Mouse (Mus musculus) embryonic facial prominence, embryonic 10.5 days (tissue): Measurements from ENCODE around the gene Dab1. TPM values are rescaled to one million over a fixed set of nuclear protein-coding genes. Genes with fewer than 3 reads are reported as not detected.
A peak's percentile ranks its signal among the peaks of the same experiment; 100 is the strongest.

Experiments
- DNase-seq: peaks from one replicate; pipeline ENCODE4 v3.0.0-alpha.2; 2017; ENCODE audit warnings: low spot score
- H3K27ac ChIP-seq: fragments of 300-500 bp; sonication (generic); replicated peaks from 2 replicates; pipeline ENCODE4 v1.5.1; 2016; ENCODE audit warnings: mild to moderate bottlenecking
- H3K27me3 ChIP-seq: fragments of 300-500 bp; sonication (generic); replicated peaks from 2 replicates; pipeline ENCODE4 v1.6.1; 2016; ENCODE audit warnings: low read depth, mild to moderate bottlenecking; ENCODE audit not compliant: poor library complexity, severe bottlenecking
- H3K36me3 ChIP-seq: fragments of 300-500 bp; sonication (generic); replicated peaks from 2 replicates; pipeline ENCODE4 v1.6.1; 2016; ENCODE audit warnings: mild to moderate bottlenecking, moderate library complexity
- H3K4me1 ChIP-seq: fragments of 300-500 bp; sonication (generic); 2 replicates; pipeline ENCODE4 v1.6.1; 2016
- H3K4me3 ChIP-seq: fragments of 300-500 bp; sonication (generic); 2 replicates; pipeline ENCODE4 v1.5.1; 2016; ENCODE audit warnings: mild to moderate bottlenecking, moderate library complexity
- H3K9me3 ChIP-seq: fragments of 300-500 bp; sonication (generic); 2 replicates; pipeline ENCODE4 v1.6.1; 2016; ENCODE audit warnings: mild to moderate bottlenecking
- WGBS: fragments of 180-500 bp; shearing (Covaris S2); methylation state at CpG from one replicate; pipeline ENCODE4 v1.1.7; 2016; 5-methylcytosine and 5-hydroxymethylcytosine counted together
- polyA plus RNA-seq: library from polyadenylated mRNA; unstranded; fragments of >200 nt; fragmentation: Nextera tagmentation; extraction: Ambion mirVana; gene quantifications from 2 replicates; pipeline ENCODE4 v1.2.1, GENCODE M21; 2016

Gene Dab1
- polyA plus RNA-seq, 1 experiment from 2014 or later = 15.6 TPM

DNA sequence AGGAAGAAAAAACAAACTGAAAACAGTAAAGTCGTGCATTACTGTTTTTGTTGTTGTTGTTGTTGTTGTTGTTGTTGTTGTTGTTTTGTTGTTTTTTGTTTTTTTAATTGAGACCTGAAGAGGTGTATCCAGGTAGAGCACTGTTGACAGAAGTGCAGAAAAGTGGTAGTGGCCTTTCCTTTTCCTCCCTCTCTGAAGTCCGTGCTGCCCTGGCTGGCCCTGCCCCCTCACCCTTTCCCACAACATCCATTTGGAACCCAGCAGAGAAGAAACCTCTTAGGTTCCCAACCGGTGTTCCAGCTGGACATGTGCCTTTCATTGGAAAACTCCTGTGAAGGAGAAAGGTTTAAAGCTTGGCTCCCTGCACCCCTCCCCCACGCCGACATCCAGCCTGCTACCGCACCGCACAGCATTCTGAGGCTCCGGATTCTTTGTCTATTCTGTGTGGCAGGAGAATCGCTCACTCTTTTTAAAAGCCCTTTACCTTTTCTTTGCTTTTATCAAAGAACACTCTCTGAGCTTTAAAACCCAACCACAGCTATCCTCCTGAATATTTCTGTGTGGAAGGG, 334.6 kb downstream of the Dab1 start:
- Histone ChIP-seq H3K36me3 (no peaks in the 10 kb centered on the region), H3K27ac (no peak overlapping the region), H3K4me3 (no peak overlapping the region), H3K9me3 (0 out of 2 replicates have a peak, but pooled peaks cover 3% of the 10 kb centered on the region), H3K4me1 (peaks cover 5% of the 10 kb centered on the region), H3K27me3 (no peaks in the 10 kb centered on the region)
- peak; percentile 16 for DNase-seq
- 30% methylated on average over 9 of the region's 9 CpGs for WGBS

DNA sequence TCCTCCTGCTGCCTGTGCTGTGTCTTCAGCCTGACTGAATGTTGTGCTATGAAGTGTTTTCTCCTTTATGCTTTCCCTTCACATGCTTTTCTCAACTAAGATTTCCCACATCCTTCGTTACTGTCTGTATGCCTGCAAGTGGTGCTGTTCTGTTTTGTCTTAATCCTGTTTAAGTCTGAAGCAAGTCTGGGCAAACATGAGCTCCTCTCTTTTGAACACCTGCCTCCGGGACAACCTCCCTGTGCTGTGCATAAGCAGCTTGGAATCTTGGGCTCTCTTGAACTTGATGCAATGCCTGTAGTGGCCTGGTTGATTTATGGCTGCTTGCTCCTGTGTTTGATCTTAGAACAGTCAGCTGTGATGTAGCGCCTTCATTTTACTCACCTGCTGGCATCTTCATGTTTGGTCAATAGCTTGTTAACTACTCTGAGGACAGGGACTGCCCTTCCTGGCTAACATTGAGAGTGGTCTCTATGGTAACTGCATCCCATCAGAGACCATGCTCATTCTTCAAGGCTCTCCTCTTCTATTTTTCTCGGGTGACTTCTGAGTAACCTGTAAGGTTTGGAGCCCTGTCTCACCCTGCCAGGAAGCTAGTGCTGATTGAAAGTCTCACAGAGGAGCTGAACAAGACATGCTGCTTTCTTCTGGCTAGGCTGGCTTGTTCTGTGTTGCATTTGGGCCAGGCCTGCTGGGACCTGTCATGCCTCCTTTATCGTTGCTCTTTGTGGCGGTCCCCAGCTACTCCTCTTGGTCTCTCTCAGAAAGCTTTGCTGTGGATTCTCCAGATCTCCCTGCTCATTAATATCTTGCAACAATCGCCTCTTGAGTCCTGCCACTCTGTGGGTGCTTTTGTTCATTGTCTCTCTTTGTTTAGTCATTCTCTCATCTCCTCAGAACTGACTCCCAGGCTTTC, 342.2 kb downstream of the Dab1 start:
- H3K27ac ChIP-seq = no peak overlapping the region; the same call in 1 of the 2 replicates
- no peaks in the 10 kb centered on the region for H3K9me3 ChIP-seq
- WGBS = 80% methylated on average over 7 of the region's 7 CpGs
- DNase-seq = no peak
- peaks cover 6% of the 10 kb centered on the region; the same call in 1 of the 2 replicates for H3K4me1 ChIP-seq
- no peak overlapping the region for H3K4me3 ChIP-seq
- H3K36me3 ChIP-seq = no peaks in the 10 kb centered on the region
- no peaks in the 10 kb centered on the region for H3K27me3 ChIP-seq

DNA sequence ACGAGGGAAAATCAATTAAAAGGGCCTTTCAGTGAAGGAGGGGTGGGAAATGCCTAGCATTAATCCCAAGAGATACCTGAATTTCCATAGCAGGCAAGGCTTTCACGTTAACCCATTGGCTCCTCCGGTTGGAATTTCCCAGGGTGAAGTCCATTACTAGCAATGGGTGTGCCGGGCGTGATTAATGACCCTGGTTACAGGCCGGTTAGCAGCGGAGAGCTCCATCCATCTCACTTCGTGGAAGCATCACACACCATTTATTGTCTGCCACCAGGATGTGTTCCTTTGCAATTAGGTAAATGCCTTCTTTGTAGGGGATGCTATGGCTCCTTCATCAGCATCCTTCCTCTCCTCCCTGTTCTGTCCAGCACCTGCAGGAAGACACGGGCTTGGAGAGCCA, 350.7 kb downstream of the Dab1 start:
- Histone ChIP-seq H3K36me3 (no peaks in the 10 kb centered on the region), H3K4me1 (no peaks in the 10 kb centered on the region), H3K9me3 (no peaks in the 10 kb centered on the region), H3K27me3 (no peaks in the 10 kb centered on the region), H3K4me3 (no peak overlapping the region), H3K27ac (no peak overlapping the region)
- 88% methylated on average over 9 of the region's 9 CpGs for WGBS
- DNase-seq = no peak

GRCm38 (mm10) chr4:103974536-103974935, 355.4 kb downstream of the Dab1 start:
- Histone ChIP-seq H3K27me3 (no peaks in the 10 kb centered on the region), H3K9me3 (no peaks in the 10 kb centered on the region), H3K4me3 (no peak overlapping the region), H3K36me3 (no peaks in the 10 kb centered on the region), H3K4me1 (no peaks in the 10 kb centered on the region), H3K27ac (no peak overlapping the region)
- WGBS = 82% methylated on average over 2 of the region's 2 CpGs
- no peak for DNase-seq

- Histone ChIP-seq H3K9me3 (no peaks in the 10 kb centered on the region), H3K27me3 (no peaks in the 10 kb centered on the region), H3K4me1 (no peaks in the 10 kb centered on the region), H3K4me3 (no peak overlapping the region), H3K27ac (no peak overlapping the region), H3K36me3 (no peaks in the 10 kb centered on the region)
- WGBS = 90% methylated on average over 2 of the region's 2 CpGs
- no peak for DNase-seq
Measured at GRCm38 (mm10) chr4:103974946-103975345, 355.8 kb downstream of the Dab1 start.

- no peaks in the 10 kb centered on the region for H3K36me3 ChIP-seq
- no peaks in the 10 kb centered on the region for H3K27me3 ChIP-seq
- no peak for DNase-seq
- 81% methylated on average over 3 of the region's 3 CpGs for WGBS
- no peaks in the 10 kb centered on the region for H3K4me1 ChIP-seq
- H3K9me3 ChIP-seq = no peaks in the 10 kb centered on the region
- no peak overlapping the region for H3K4me3 ChIP-seq
- no peak overlapping the region for H3K27ac ChIP-seq
Measured at GRCm38 (mm10) chr4:103993884-103994283, 374.7 kb downstream of the Dab1 start.

DNA sequence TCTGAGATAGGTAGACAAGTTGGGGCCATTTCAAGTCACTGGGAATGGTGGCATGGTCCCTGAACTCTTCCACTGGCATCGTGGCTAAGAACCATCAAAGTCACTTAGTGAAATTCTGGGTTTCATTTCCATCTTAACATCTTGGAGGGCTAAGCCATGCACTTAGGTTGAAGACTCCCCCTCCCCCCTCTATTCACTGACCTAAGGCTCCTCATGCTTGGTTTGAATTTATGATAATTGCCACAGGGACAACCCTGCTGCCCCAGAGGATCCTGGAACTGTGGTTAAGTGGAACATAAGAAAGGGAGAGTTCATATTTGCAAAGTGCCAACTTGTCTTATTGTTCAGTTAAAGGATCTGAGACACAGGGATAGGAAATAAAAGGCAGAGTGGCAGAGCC, 375.2 kb downstream of the Dab1 start:
- DNase-seq = no peak
- no peaks in the 10 kb centered on the region for H3K4me1 ChIP-seq
- WGBS = 83% methylated on average over 1 of the region's 1 CpGs

DNA sequence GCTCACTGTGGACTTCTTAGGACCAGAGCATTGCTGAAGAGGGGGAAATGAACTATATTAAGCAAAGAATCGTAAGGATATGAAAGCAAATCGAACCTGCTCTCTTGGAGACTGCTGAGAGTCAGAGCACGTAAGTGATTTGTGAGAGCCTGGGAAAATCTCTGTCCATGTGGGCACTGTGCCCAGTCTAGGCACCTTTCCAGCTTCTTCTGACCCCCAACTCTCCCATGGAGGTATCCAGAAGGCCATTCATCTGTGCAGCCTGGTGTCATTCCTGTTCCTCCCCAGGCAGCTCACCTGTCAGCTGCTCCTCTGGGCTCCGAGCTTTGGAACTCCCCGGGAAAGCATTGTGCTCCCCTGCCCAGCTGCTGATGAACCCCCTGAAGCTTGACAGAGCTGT, 389.2 kb downstream of the Dab1 start:
- H3K9me3 ChIP-seq = no peaks in the 10 kb centered on the region
- WGBS = 77% methylated on average over 5 of the region's 5 CpGs
- no peak for DNase-seq

More for the DNA sequence above, 375.2 kb downstream of the Dab1 start:
- H3K27me3 ChIP-seq = no peaks in the 10 kb centered on the region
- H3K27ac ChIP-seq = no peak overlapping the region
- H3K4me3 ChIP-seq = no peak overlapping the region
- no peaks in the 10 kb centered on the region for H3K36me3 ChIP-seq
- no peaks in the 10 kb centered on the region for H3K9me3 ChIP-seq

DNA sequence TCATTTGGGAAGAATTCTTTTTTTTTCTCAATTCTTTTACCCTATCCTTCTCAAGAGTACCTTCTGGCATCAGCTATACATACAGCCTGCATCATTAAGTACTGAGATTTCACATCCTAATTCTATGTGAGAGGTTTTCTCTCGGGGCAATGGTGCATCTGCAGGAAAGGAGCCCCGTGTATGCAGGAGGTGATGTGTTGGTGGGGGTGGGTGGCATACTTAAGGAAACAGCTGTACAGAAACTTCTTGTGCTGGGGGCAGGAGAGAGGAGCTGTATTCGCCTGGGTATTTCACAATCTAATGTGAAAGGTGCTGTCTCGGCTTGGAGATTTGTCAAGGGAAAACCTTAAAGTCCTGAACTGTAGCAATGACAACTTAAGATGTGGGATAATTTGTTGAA, 392.5 kb downstream of the Dab1 start:
- WGBS = 70% methylated on average over 4 of the region's 4 CpGs
- no peaks in the 10 kb centered on the region for H3K36me3 ChIP-seq
- no peaks in the 10 kb centered on the region for H3K4me1 ChIP-seq
- H3K27ac ChIP-seq = no peak overlapping the region
- H3K4me3 ChIP-seq = no peak overlapping the region
- H3K27me3 ChIP-seq = no peaks in the 10 kb centered on the region
- DNase-seq = no peak
- H3K9me3 ChIP-seq = no peaks in the 10 kb centered on the region

More for the DNA sequence above, 389.2 kb downstream of the Dab1 start:
- Histone ChIP-seq H3K36me3 (no peaks in the 10 kb centered on the region), H3K4me3 (no peak overlapping the region), H3K27ac (no peak overlapping the region), H3K27me3 (no peaks in the 10 kb centered on the region), H3K4me1 (no peaks in the 10 kb centered on the region)

DNA sequence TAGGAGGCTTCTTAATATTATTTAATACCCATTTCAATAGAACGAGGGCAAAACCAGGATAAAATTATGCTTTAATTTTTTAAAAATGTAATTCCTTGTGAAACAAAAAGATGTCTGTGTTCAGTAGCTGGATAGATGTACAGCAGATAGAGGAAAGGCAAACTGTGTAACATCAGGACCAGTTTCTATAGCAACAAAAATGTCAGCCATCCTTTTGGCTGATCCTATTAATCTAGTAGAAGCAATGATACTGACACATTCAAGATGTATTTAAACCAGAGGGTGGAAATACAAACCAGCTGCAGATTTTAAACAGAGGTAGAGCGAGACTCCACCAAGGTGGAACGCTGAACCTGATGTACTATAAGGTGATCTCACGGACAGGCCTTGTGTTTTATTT, 393.0 kb downstream of the Dab1 start:
- Histone ChIP-seq H3K4me3 (no peak overlapping the region), H3K4me1 (no peaks in the 10 kb centered on the region), H3K9me3 (no peaks in the 10 kb centered on the region), H3K27me3 (no peaks in the 10 kb centered on the region), H3K27ac (no peak overlapping the region), H3K36me3 (no peaks in the 10 kb centered on the region)
- WGBS = 91% methylated on average over 4 of the region's 4 CpGs
- no peak for DNase-seq

GRCm38 (mm10) chr4:104025117-104025694, 406.0 kb downstream of the Dab1 start:
- Histone ChIP-seq H3K9me3 (no peaks in the 10 kb centered on the region), H3K36me3 (no peaks in the 10 kb centered on the region), H3K27me3 (no peaks in the 10 kb centered on the region), H3K27ac (no peak overlapping the region), H3K4me3 (no peak overlapping the region), H3K4me1 (no peaks in the 10 kb centered on the region)
- 85% methylated on average over 2 of the region's 2 CpGs for WGBS
- no peak for DNase-seq

DNA sequence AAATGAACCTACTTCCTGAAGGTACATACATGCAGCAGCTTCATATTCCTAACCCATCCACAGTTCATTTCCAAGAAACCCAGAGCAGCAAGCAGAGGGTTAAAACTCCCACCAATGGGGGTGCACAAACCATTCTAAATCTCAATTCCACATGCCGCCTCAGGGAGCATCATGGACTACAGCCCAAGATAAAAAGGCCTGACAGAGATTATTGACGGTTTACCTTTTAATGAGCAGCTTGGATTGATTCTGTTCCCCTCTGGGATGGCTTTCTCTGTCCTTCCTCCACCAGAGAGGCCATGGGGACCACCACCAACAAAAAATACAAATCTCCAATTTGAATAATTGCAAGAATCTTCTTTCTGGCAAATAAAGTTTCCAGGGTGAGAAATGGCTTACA, 407.7 kb downstream of the Dab1 start:
- H3K9me3 ChIP-seq = no peaks in the 10 kb centered on the region
- WGBS = 31% methylated on average over 2 of the region's 2 CpGs
- H3K4me3 ChIP-seq = no peak overlapping the region
- no peak for DNase-seq
- H3K27me3 ChIP-seq = no peaks in the 10 kb centered on the region
- H3K4me1 ChIP-seq = no peaks in the 10 kb centered on the region
- H3K36me3 ChIP-seq = no peaks in the 10 kb centered on the region
- H3K27ac ChIP-seq = no peak overlapping the region

DNA sequence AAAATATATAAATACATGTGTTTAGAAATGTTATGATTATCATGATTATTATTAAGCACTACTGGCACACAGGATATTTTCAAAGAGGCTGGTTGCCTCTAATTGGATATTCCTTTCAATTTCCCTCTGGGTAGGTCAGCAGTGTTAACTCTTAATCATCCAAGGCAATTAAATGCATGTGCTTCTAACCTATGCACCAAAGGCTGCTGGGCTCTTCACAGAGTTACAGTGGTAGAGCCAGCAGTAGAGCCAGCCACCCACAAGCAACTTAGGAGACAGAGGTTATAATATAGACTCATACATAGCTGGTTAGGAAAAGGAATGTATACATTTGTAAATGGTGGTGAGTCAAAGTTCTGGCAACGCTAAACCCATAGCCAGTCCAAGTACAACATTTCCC, 408.1 kb downstream of the Dab1 start:
- no peaks in the 10 kb centered on the region for H3K27me3 ChIP-seq
- no peak for DNase-seq
- H3K36me3 ChIP-seq = no peaks in the 10 kb centered on the region
- 77% methylated on average over 1 of the region's 1 CpGs for WGBS
- H3K4me3 ChIP-seq = no peak overlapping the region
- H3K27ac ChIP-seq = no peak overlapping the region
- no peaks in the 10 kb centered on the region for H3K4me1 ChIP-seq
- no peaks in the 10 kb centered on the region for H3K9me3 ChIP-seq
